Mouse (Mus musculus) cerebellum, adult 2 months (tissue): ENCODE measurements around the gene Wrap73.

Experiments
- CTCF ChIP-seq: fragments of 200-500 bp; IDR thresholded peaks from 2 replicates; pipeline ENCODE4 v1.5.1; 2011; ENCODE audit warnings: low read depth, mild to moderate bottlenecking, control low read depth, low read length, moderate library complexity, borderline replicate concordance; ENCODE audit not compliant: insufficient read depth
- POLR2A ChIP-seq: fragments of 200-500 bp; IDR thresholded peaks from 2 replicates; pipeline ENCODE4 v1.6.1; 2011; ENCODE audit warnings: low read length, control low read depth, borderline replicate concordance; ENCODE audit not compliant: insufficient read depth

DNA sequence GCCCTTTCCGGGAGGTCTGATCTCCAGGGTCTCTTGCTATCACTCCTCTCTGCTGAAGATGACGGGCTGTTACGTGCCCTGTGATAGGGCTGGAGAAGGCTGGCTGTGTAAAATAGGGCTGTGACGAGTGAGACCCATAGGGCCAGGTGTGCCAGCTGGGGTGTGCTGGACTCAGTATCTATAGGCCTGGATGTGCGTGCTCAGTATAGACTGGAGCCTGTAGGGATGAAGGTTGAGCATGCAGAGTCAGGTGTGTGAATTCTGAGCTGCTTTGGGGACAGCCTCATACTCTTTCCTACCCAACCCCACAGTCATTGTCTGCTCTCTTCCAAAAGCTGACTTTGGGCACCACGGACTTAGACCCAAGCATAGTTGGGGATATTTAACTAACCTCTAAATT is 55.8 kb downstream of the Wrap73 start:
- TF ChIP-seq POLR2A = no peak
- TF ChIP-seq CTCF = no peak
